7 mouse cellular contexts compared by ENCODE assay signal in the genomic region with DNA sequence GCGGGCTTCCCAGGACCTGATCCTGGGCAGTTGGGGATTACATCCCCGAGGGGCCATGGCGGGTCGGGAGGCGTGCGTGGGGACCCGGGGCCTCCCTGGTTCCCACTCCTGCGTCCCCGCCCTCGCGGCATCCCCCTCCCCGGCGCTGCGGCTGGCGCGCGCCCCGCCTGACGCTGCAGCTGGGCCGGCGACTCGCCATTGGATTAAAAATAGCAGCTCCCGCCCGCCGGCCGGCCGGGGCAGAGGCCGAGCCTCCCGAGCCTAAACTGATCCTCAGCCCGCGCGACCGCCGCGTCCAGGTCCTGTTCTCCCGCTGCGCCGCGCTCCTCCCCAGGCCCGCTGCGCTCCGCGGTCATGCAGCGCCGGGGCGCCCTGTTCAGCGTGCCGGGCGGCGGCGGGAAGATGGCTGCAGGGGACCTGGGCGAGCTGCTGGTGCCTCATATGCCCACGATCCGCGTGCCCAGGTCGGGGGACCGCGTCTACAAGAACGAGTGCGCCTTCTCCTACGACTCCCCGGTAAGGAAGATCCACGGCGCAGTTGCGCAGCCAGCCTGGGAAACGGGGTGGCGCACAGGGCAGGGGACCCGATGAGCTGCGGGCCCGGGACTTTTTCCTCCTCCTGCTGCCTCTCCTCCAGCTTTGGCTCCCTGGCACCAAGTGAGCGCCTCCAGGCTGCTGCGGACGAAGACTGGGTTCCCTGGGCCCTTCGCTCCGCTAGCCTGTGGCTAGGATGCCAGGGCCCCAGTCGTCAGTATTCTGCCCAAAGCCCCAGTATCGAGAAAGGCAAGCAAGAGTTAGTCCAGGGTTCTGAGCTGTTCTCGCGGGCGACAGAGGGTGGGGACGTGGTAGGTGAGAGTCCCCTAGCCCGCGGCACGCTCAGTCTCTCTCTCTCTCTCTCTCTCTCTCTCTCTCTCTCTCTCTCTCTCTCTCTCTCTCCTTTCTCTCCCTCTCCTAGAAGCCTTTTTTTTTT. TPM values are rescaled to one million over a fixed set of nuclear protein-coding genes. Genes with fewer than 3 reads are reported as not detected.
DNase-seq lines count a peak whose midpoint lies in the region; ATAC-seq and TF ChIP-seq lines count a peak whose summit lies in the region.

Gene Usp13, plus strand, starts transcription at position 190 of the 970 bp plus-strand sequence.

- peak within 1 kb of the TSS; percentile 86 for H3K4me2 ChIP-seq in embryonic facial prominence, embryonic 14.5 days (ENCODE audit: low read depth, low read length)
- H3K4me2 ChIP-seq in kidney, embryonic 14.5 days (replicated peaks; ENCODE audit: low read depth, low read length) = peak within 1 kb of the TSS; percentile 87
- H3K4me2 ChIP-seq in limb, embryonic 15.5 days = peak within 1 kb of the TSS; percentile 89
- H3K4me2 ChIP-seq in myocyte (ENCODE audit: low read depth) = peak within 1 kb of the TSS; percentile 71

- H3K4me1 ChIP-seq in embryonic facial prominence, embryonic 14.5 days (ENCODE audit: control insufficient read depth, insufficient read depth, low read length) = peaks cover 6% of the 10 kb centered on the region; the same call in 1 of the 2 replicates
- H3K4me1 ChIP-seq in kidney, embryonic 14.5 days (ENCODE audit: control insufficient read depth, insufficient read depth, low read length) = no peaks in the 10 kb centered on the region
- peaks cover 5% of the 10 kb centered on the region for H3K4me1 ChIP-seq in limb, embryonic 15.5 days

- H3K4me3 ChIP-seq in embryonic facial prominence, embryonic 14.5 days (ENCODE audit: low read depth, low read length) = peak within 1 kb of the TSS; percentile 81
- peak within 1 kb of the TSS; percentile 63 for H3K4me3 ChIP-seq in kidney, embryonic 14.5 days (ENCODE audit: low read length)
- H3K4me3 ChIP-seq in limb, embryonic 15.5 days = peak within 1 kb of the TSS; percentile 80
- H3K4me3 ChIP-seq in myocyte = peak within 1 kb of the TSS; percentile 39

- H3K36me3 ChIP-seq in embryonic facial prominence, embryonic 14.5 days (ENCODE audit: control insufficient read depth, insufficient read depth, low read length) = no peaks in the 10 kb centered on the region
- H3K36me3 ChIP-seq in kidney, embryonic 14.5 days (ENCODE audit: control insufficient read depth, insufficient read depth, low read length) = no peaks in the 10 kb centered on the region
- H3K36me3 ChIP-seq in limb, embryonic 15.5 days = no peaks in the 10 kb centered on the region
- H3K36me3 ChIP-seq in myocyte (ENCODE audit: control insufficient read depth, insufficient read depth) = no peaks in the 10 kb centered on the region

- H3K9ac ChIP-seq in embryonic facial prominence, embryonic 14.5 days (ENCODE audit: low read depth, low read length) = peak within 1 kb of the TSS; percentile 79
- peak within 1 kb of the TSS; percentile 60 for H3K9ac ChIP-seq in kidney, embryonic 14.5 days (ENCODE audit: low read depth, low read length)
- peak within 1 kb of the TSS; percentile 73 for H3K9ac ChIP-seq in limb, embryonic 15.5 days

- WGBS in embryonic facial prominence, embryonic 14.5 days = 2% methylated on average over 29 of the region's 84 CpGs
- WGBS in kidney, embryonic 14.5 days = under 1% methylated on average over 70 of the region's 84 CpGs
- 0% methylated on average over 81 of the region's 84 CpGs for WGBS in limb, embryonic 15.5 days

- no peaks in the 10 kb centered on the region for H3K9me3 ChIP-seq in embryonic facial prominence, embryonic 14.5 days (ENCODE audit: control insufficient read depth, low read length)
- H3K9me3 ChIP-seq in kidney, embryonic 14.5 days (ENCODE audit: control insufficient read depth, low read length) = no peaks in the 10 kb centered on the region
- no peaks in the 10 kb centered on the region for H3K9me3 ChIP-seq in limb, embryonic 15.5 days

- H3K27me3 ChIP-seq in embryonic facial prominence, embryonic 14.5 days (replicated peaks; ENCODE audit: control insufficient read depth, insufficient read depth, low read length) = no peaks in the 10 kb centered on the region
- no peaks in the 10 kb centered on the region for H3K27me3 ChIP-seq in kidney, embryonic 14.5 days (ENCODE audit: control insufficient read depth, insufficient read depth, low read length)
- no peaks in the 10 kb centered on the region for H3K27me3 ChIP-seq in limb, embryonic 15.5 days
- H3K27me3 ChIP-seq in myocyte (ENCODE audit: control insufficient read depth, insufficient read depth, insufficient read length) = no peaks in the 10 kb centered on the region

- no peaks in the 10 kb centered on the region for H3K79me2 ChIP-seq in myocyte (ENCODE audit: control insufficient read depth, insufficient read depth)

- H3ac ChIP-seq in myocyte (ENCODE audit: control insufficient read depth, insufficient read length) = peak within 1 kb of the TSS; percentile 59

- DNase-seq in brain, embryonic 18.5 days (ENCODE audit: low read depth, low spot score) = peak; percentile 26
- peak; percentile 85 for DNase-seq in embryonic facial prominence, embryonic 14.5 days (ENCODE audit: low spot score)
- DNase-seq in heart, adult 9 months (ENCODE audit: low spot score in 2 of 2) = peak; percentile 71 to 72
- DNase-seq in testis, postnatal 10 days (ENCODE audit: low spot score) = peak; percentile 68

- TF ChIP-seq POLR2A in myocyte (IDR thresholded peaks at IDR 0.05; ENCODE audit: insufficient read length, low read depth) = peak; percentile 69

- H3K27ac ChIP-seq in embryonic facial prominence, embryonic 14.5 days (replicated peaks; ENCODE audit: low read depth, low read length) = peak within 1 kb of the TSS; percentile 90
- peak within 1 kb of the TSS; percentile 20; the same call in 1 of the 2 replicates for H3K27ac ChIP-seq in kidney, embryonic 14.5 days (ENCODE audit: low read depth, low read length)
- peak within 1 kb of the TSS; percentile 91 for H3K27ac ChIP-seq in limb, embryonic 15.5 days

- peak; percentile 90 for ATAC-seq in embryonic facial prominence, embryonic 14.5 days (ENCODE audit: low read depth)
- ATAC-seq in kidney, embryonic 14.5 days (ENCODE audit: low FRiP score, low TSS enrichment) = peak; percentile 89
- ATAC-seq in limb, embryonic 15.5 days (ENCODE audit: insufficient number of reproducible peaks, low FRiP score, low TSS enrichment, low read depth) = peak; percentile 82

TF ChIP-seq in myocyte, 11 proteins besides CTCF, POLR2A, EP300 and RAD21:
- no peak for TF ChIP-seq USF1 (IDR thresholded peaks at IDR 0.05; ENCODE audit: low read depth)
- TF ChIP-seq POLR2AphosphoS2 (IDR thresholded peaks at IDR 0.05; ENCODE audit: insufficient read length, low read depth) = peak; percentile 66
- TF ChIP-seq MYOD1 (IDR thresholded peaks at IDR 0.05; ENCODE audit: control insufficient read depth in 1 of 3, insufficient read length in 2 of 3, low read depth in 2 of 3) = peak in 1 of 3 experiments; percentile 36
- TF ChIP-seq MYOG (IDR thresholded peaks at IDR 0.05; ENCODE audit: control insufficient read depth in 1 of 3, insufficient read depth in 1 of 3, insufficient read length in 2 of 3, low read depth in 2 of 3) = peak in 1 of 3 experiments; percentile 25

RNA-seq across cellular contexts. Expression of gene Usp13, which starts in this region (rescaled TPM):
- 7.6 and 9.9 TPM in 2 replicates for polyA plus RNA-seq in embryonic facial prominence, embryonic 14.5 days (2014; fragmentation: Nextera tagmentation; extraction: Ambion mirVana)
- 2.4 and 4.7 TPM in 2 replicates for polyA plus RNA-seq in kidney, embryonic 14.5 days (2014; fragmentation: Nextera tagmentation; extraction: Ambion mirVana)
- 4.7 and 9.0 TPM in 2 replicates for polyA plus RNA-seq in limb, embryonic 15.5 days (2015; fragmentation: Nextera tagmentation; extraction: Ambion mirVana)
- polyA plus RNA-seq in myocyte (2012; fragmentation: generic; extraction: Trizol) = 5.6 TPM

Comparison
In these comparisons a context has a peak if more than half of its experiments do, and no peak if none do; other contexts are left out.
1. Peak in every context shown above with its lines: DNase-seq, ATAC-seq, H3K4me3 ChIP-seq and H3K27ac ChIP-seq.
2. DNase-seq: peak in every context shown above with its lines; median percentile 85 in embryonic facial prominence, embryonic 14.5 days; 72 in heart, adult 9 months; 68 in testis, postnatal 10 days; 26 in brain, embryonic 18.5 days.
3. H3K27ac ChIP-seq: peak in every context shown above with its lines; median percentile 91 in limb, embryonic 15.5 days; 90 in embryonic facial prominence, embryonic 14.5 days; 20 in kidney, embryonic 14.5 days.